Comparison of ENCODE assay signal across 28 mouse cellular contexts in genomic region chr5:29974115-29974514, GRCm38 (mm10). TPM values are rescaled to one million over a fixed set of nuclear protein-coding genes. Genes with fewer than 3 reads are reported as not detected.
DNase-seq lines count a peak whose midpoint lies in the region; ATAC-seq and TF ChIP-seq lines count a peak whose summit lies in the region.
"Had no signal": no experiment of that assay in that cellular context is flagged by ENCODE, and none has a peak within 500 bp of the region (broad histone marks: within the 10 kb centered on the region; RNA-seq: fewer than 3 reads in every experiment).

No protein-coding gene starts in this region.

- no peaks in the 10 kb centered on the region for H3K36me3 ChIP-seq in CH12.LX (replicated peaks in 1 of 2; ENCODE audit: control insufficient read depth in 1 of 2, insufficient read depth in 1 of 2, low read length in 1 of 2)
- H3K36me3 ChIP-seq in MEL (ENCODE audit: control insufficient read depth in 1 of 2, insufficient read depth in 2 of 2, low read length in 2 of 2): peaks cover 0 to 31% of the 10 kb centered on the region in 2 experiments; a peak in 2 of 4 replicates
- H3K36me3 ChIP-seq in hindbrain, postnatal 0 days (ENCODE audit: insufficient read depth, low read length): no peaks in the 10 kb centered on the region
- no peaks in the 10 kb centered on the region for H3K36me3 ChIP-seq in midbrain, embryonic 14.5 days (ENCODE audit: control insufficient read depth, insufficient read depth, low read length)
- no peaks in the 10 kb centered on the region for H3K36me3 ChIP-seq in heart, embryonic 10.5 days
- H3K36me3 ChIP-seq: G1E had no signal

- DNase-seq in 416B (ENCODE audit: low read depth): peak; percentile 67
- no peak for DNase-seq in CH12.LX (ENCODE audit: extremely low read depth)
- peak; percentile 47 for DNase-seq in MEL (ENCODE audit: low read depth, low spot score)
- no peak for DNase-seq in ovary, postnatal 36 days (ENCODE audit: low spot score)
- DNase-seq in hindbrain, postnatal 0 days (ENCODE audit: low spot score): no peak
- DNase-seq in midbrain, embryonic 14.5 days: no peak
- no peak for DNase-seq in heart, embryonic 10.5 days (ENCODE audit: low spot score)
- DNase-seq: adrenal gland, adult 2 months; adrenal gland, adult 8-10 months; adrenal gland, postnatal 10 days; adrenal gland, postnatal 14 days; adrenal gland, postnatal 25 days; adrenal gland, postnatal 36 days; B cell, adult 2 months; cerebellum, adult 11 months; cerebellum, adult 11-12 months; cerebellum, adult 18-20 months; cerebellum, adult 2 months; cerebellum, adult 8-10 months had no signal

- H3K79me2 ChIP-seq in CH12.LX (replicated peaks; ENCODE audit: control insufficient read depth, extremely low read depth, insufficient read depth, poor library complexity, severe bottlenecking): no peaks in the 10 kb centered on the region
- no peaks in the 10 kb centered on the region for H3K79me2 ChIP-seq in MEL (ENCODE audit: control insufficient read depth, insufficient read depth, low read length, poor library complexity)

- H3K4me3 ChIP-seq in CH12.LX (replicated peaks in 1 of 3; ENCODE audit: low read depth in 2 of 3, low read length in 2 of 3, poor library complexity in 1 of 3) (no peak overlapping the region), MEL (ENCODE audit: control insufficient read depth in 1 of 2, insufficient read depth in 1 of 2, low read depth in 2 of 2, low read length in 2 of 2) (peak overlapping the region in 1 of 2 experiments; percentile 9; a peak in 1 of 4 replicates)
- no peak overlapping the region for H3K4me3 ChIP-seq in hindbrain, postnatal 0 days (ENCODE audit: low read length)
- H3K4me3 ChIP-seq in midbrain, embryonic 14.5 days (replicated peaks; ENCODE audit: low read depth, low read length): no peak overlapping the region
- H3K4me3 ChIP-seq in heart, embryonic 10.5 days: no peak overlapping the region

- TF ChIP-seq EP300 in CH12.LX (IDR thresholded peaks at IDR 0.05; ENCODE audit: low read length) (no peak), MEL (IDR thresholded peaks at IDR 0.05; ENCODE audit: low read depth in 1 of 2, low read length in 2 of 2) (peak; percentile 45 to 59; a peak in 2 of 4 replicates)

- TF ChIP-seq CTCF in CH12.LX (conservative IDR thresholded peaks at IDR 0.05 in 1 of 2, IDR thresholded peaks at IDR 0.05 in 1 of 2; ENCODE audit: low read depth in 2 of 2, low read length in 2 of 2) (no peak), MEL (IDR thresholded peaks at IDR 0.05 in 2 of 3, conservative IDR thresholded peaks at IDR 0.05 in 1 of 3; ENCODE audit: control insufficient read depth in 1 of 3, insufficient read depth in 1 of 3, low read depth in 2 of 3, low read length in 3 of 3, poor library complexity in 1 of 3, severe bottlenecking in 1 of 3) (no peak)
- no peak for TF ChIP-seq CTCF in hindbrain, postnatal 0 days (IDR thresholded peaks at IDR 0.05; ENCODE audit: low read depth)

- ATAC-seq in granulocyte monocyte progenitor cell, adult 5-6 weeks (replicated peaks; ENCODE audit: poor library complexity, severe bottlenecking): peak; percentile 30; the same call in 1 of the 2 replicates
- no peak for ATAC-seq in hindbrain, postnatal 0 days
- ATAC-seq in midbrain, embryonic 14.5 days (ENCODE audit: low FRiP score, low TSS enrichment): no peak
- ATAC-seq: activated CD4-positive, CD25-positive, alpha-beta regulatory T cell, adult 4 months; CD4-positive, CD25-positive, alpha-beta regulatory T cell, adult 4 months; Patski had no signal

- no peak overlapping the region for H3K4me2 ChIP-seq in CH12.LX (ENCODE audit: insufficient read depth, low read depth, poor library complexity, severe bottlenecking)
- no peak overlapping the region for H3K4me2 ChIP-seq in hindbrain, postnatal 0 days (ENCODE audit: low read depth, low read length)
- no peak overlapping the region for H3K4me2 ChIP-seq in midbrain, embryonic 14.5 days (ENCODE audit: low read length)

- H3K9me3 ChIP-seq in CH12.LX (replicated peaks; ENCODE audit: low read length) (no peaks in the 10 kb centered on the region), MEL (replicated peaks; ENCODE audit: insufficient read depth, low read length) (no peaks in the 10 kb centered on the region)
- H3K9me3 ChIP-seq in hindbrain, postnatal 0 days (ENCODE audit: low read length): no peaks in the 10 kb centered on the region
- no peaks in the 10 kb centered on the region for H3K9me3 ChIP-seq in midbrain, embryonic 14.5 days (ENCODE audit: control insufficient read depth, low read length)
- H3K9me3 ChIP-seq in heart, embryonic 10.5 days: no peaks in the 10 kb centered on the region
- H3K9me3 ChIP-seq: G1E had no signal

- no peak overlapping the region for H3K9ac ChIP-seq in CH12.LX (ENCODE audit: insufficient read depth, low read depth)
- H3K9ac ChIP-seq in MEL (ENCODE audit: control insufficient read depth, low read depth, low read length, poor library complexity, severe bottlenecking): no peak overlapping the region
- no peak overlapping the region for H3K9ac ChIP-seq in hindbrain, postnatal 0 days (replicated peaks; ENCODE audit: low read length)
- no peak overlapping the region for H3K9ac ChIP-seq in midbrain, embryonic 14.5 days (replicated peaks; ENCODE audit: low read length)

- in situ Hi-C loops in CH12.LX (cut with MboI; ENCODE audit: low pct_ligation_motif_present, low pct_unique_long_range_greater_than_20kb, low sequenced_read_pairs): no loop called here

- TF ChIP-seq POLR2A in CH12.LX (IDR thresholded peaks at IDR 0.05; ENCODE audit: low read depth, low read length): no peak
- TF ChIP-seq POLR2A in MEL (IDR thresholded peaks at IDR 0.05; ENCODE audit: control insufficient read depth in 1 of 2, insufficient read depth in 1 of 2, low read depth in 1 of 2, low read length in 2 of 2, poor library complexity in 1 of 2): no peak

- dilution Hi-C loops in CH12.LX (cut with MboI; ENCODE audit: extremely low pct_ligation_motif_present, extremely low pct_unique_long_range_greater_than_20kb, low sequenced_read_pairs): no loop called here

- H3K4me1 ChIP-seq in CH12.LX (ENCODE audit: control insufficient read depth in 1 of 2, insufficient read depth in 2 of 2) (peaks cover 16 to 42% of the 10 kb centered on the region in 2 experiments), MEL (ENCODE audit: control insufficient read depth in 1 of 2, insufficient read depth in 2 of 2, low read length in 2 of 2) (peaks cover 18 to 20% of the 10 kb centered on the region in 2 experiments)
- no peaks in the 10 kb centered on the region for H3K4me1 ChIP-seq in hindbrain, postnatal 0 days (ENCODE audit: insufficient read depth, low read length)
- no peaks in the 10 kb centered on the region for H3K4me1 ChIP-seq in midbrain, embryonic 14.5 days (ENCODE audit: control insufficient read depth, insufficient read depth, low read length)
- H3K4me1 ChIP-seq in heart, embryonic 10.5 days: peaks cover 5% of the 10 kb centered on the region; the same call in 1 of the 2 replicates

- no peak overlapping the region for H3K27ac ChIP-seq in CH12.LX (ENCODE audit: insufficient read depth, low read depth)
- peak overlapping the region; percentile 37 for H3K27ac ChIP-seq in MEL (ENCODE audit: control insufficient read depth, low read depth, low read length)
- H3K27ac ChIP-seq in hindbrain, postnatal 0 days: no peak overlapping the region
- no peak overlapping the region for H3K27ac ChIP-seq in midbrain, embryonic 14.5 days (replicated peaks; ENCODE audit: low read depth, low read length)
- H3K27ac ChIP-seq in heart, embryonic 10.5 days: no peak overlapping the region

- H3K27me3 ChIP-seq in CH12.LX (replicated peaks) (no peaks in the 10 kb centered on the region), MEL (ENCODE audit: control insufficient read depth in 1 of 2, insufficient read depth in 2 of 2, low read length in 2 of 2) (no peaks in the 10 kb centered on the region)
- no peaks in the 10 kb centered on the region for H3K27me3 ChIP-seq in hindbrain, postnatal 0 days (ENCODE audit: insufficient read depth, low read length)
- no peaks in the 10 kb centered on the region for H3K27me3 ChIP-seq in midbrain, embryonic 14.5 days (ENCODE audit: control insufficient read depth, insufficient read depth, low read length)
- H3K27me3 ChIP-seq in heart, embryonic 10.5 days (ENCODE audit: insufficient read depth, poor library complexity, severe bottlenecking): no peaks in the 10 kb centered on the region
- H3K27me3 ChIP-seq: Patski had no signal

- no peak for TF ChIP-seq RAD21 in CH12.LX (IDR thresholded peaks at IDR 0.05; ENCODE audit: low read depth, low read length)
- no peak for TF ChIP-seq RAD21 in MEL (IDR thresholded peaks at IDR 0.05; ENCODE audit: low read depth, low read length)

TF ChIP-seq in CH12.LX, 34 proteins besides CTCF, POLR2A, EP300 and RAD21:
- TF ChIP-seq RCOR1 (conservative IDR thresholded peaks at IDR 0.05; ENCODE audit: low read depth, low read length): no peak
- 0 out of 2 replicates have a peak, but pooled peaks have one; percentile 48 for TF ChIP-seq MAFK (IDR thresholded peaks at IDR 0.05; ENCODE audit: insufficient replicate concordance, low read length)
- TF ChIP-seq HCFC1 (IDR thresholded peaks at IDR 0.05; ENCODE audit: low read depth, low read length): no peak
- no peak for TF ChIP-seq ZC3H11A (IDR thresholded peaks at IDR 0.05; ENCODE audit: low read depth, low read length)
TF ChIP-seq in CH12.LX: peak in this region for 1.

TF ChIP-seq in MEL, 35 proteins besides CTCF, POLR2A, EP300 and RAD21 (continues in another document):
- TF ChIP-seq TCF12 (IDR thresholded peaks at IDR 0.05; ENCODE audit: low read depth, low read length): peak; percentile 62
- no peak for TF ChIP-seq ZC3H11A (IDR thresholded peaks at IDR 0.05; ENCODE audit: low read depth, low read length)
- TF ChIP-seq USF1 (IDR thresholded peaks at IDR 0.05; ENCODE audit: low read depth, low read length): 0 out of 2 replicates have a peak, but pooled peaks have one; percentile 13
- no peak for TF ChIP-seq UBTF (IDR thresholded peaks at IDR 0.05; ENCODE audit: borderline replicate concordance, insufficient read depth, low read depth, low read length)
- TF ChIP-seq GATA1 (IDR thresholded peaks at IDR 0.05; ENCODE audit: low read depth, low read length): peak; percentile 37
- TF ChIP-seq ZKSCAN1 (IDR thresholded peaks at IDR 0.05; ENCODE audit: low read depth, low read length): no peak

RNA-seq across cellular contexts. Expression of gene Il6, which starts 38.8 kb away (rescaled TPM):
- total RNA-seq in CH12.LX (2012; rRNA removed) (3.5 and 12.9 TPM in 2 replicates), CH12.LX (2014; rRNA removed) (1.2 TPM in 2 replicates), MEL (2012; rRNA removed) (not detected in 2 replicates)
- polyA plus RNA-seq in CH12.LX (2012; ENCODE audit: insufficient read length, low read depth) (not detected in 2 replicates), MEL (2012; ENCODE audit: insufficient read depth in 1 of 2, insufficient read length in 2 of 2, low read depth in 1 of 2, low replicate concordance in 2 of 2, missing spikeins in 1 of 2) (not detected)
- total RNA-seq in granulocyte monocyte progenitor cell, adult 5-6 weeks (2014; fragmentation: Nextera tagmentation): 0.96 and 10.4 TPM in 2 replicates
- total RNA-seq in granulocyte monocyte progenitor cell, adult 5-6 weeks (2017): 0.39 and 2.6 TPM in 2 replicates
- not detected in 2 replicates for total RNA-seq in hindbrain, postnatal 0 days (2014; rRNA removed)
- polyA plus RNA-seq in hindbrain, postnatal 0 days (2015; fragmentation: Nextera tagmentation; extraction: Ambion mirVana): not detected in 2 replicates
- not detected in 2 replicates for polyA plus RNA-seq in midbrain, embryonic 14.5 days (2014; fragmentation: Nextera tagmentation; extraction: Ambion mirVana)
- 0.15 TPM in 1 of 2 replicates, not detected in the other for polyA plus RNA-seq in heart, embryonic 10.5 days (2016; fragmentation: Nextera tagmentation; extraction: Ambion mirVana)
- total RNA-seq: adrenal gland, adult 18-20 months; adrenal gland, adult 2 months; adrenal gland, adult 8-10 months; adrenal gland, postnatal 10 days; adrenal gland, postnatal 14 days; adrenal gland, postnatal 25 days; adrenal gland, postnatal 36 days; adrenal gland, postnatal 4 days; ES-E14 had no signal
- polyA plus RNA-seq: adrenal gland, adult 2 months; brain, embryonic 14.5 days; cerebellum, adult 2 months; G1E had no signal

Comparison
In these comparisons a context has a peak if more than half of its experiments do, and no peak if none do; other contexts are left out.
1. DNase-seq: peak in 416B (single experiment) and MEL (single experiment); none in CH12.LX (single experiment), ovary, postnatal 36 days (single experiment), hindbrain, postnatal 0 days (single experiment), midbrain, embryonic 14.5 days (single experiment) and heart, embryonic 10.5 days (single experiment).